Mouse (Mus musculus): ENCODE measurements around the gene Ppp1r27.
"Not testable (repeated sequence)": the region's sequence is repeated elsewhere in the genome, so short reads cannot be mapped to it uniquely, and the experiment has no call there.

Ppp1r27 gene

DNA sequence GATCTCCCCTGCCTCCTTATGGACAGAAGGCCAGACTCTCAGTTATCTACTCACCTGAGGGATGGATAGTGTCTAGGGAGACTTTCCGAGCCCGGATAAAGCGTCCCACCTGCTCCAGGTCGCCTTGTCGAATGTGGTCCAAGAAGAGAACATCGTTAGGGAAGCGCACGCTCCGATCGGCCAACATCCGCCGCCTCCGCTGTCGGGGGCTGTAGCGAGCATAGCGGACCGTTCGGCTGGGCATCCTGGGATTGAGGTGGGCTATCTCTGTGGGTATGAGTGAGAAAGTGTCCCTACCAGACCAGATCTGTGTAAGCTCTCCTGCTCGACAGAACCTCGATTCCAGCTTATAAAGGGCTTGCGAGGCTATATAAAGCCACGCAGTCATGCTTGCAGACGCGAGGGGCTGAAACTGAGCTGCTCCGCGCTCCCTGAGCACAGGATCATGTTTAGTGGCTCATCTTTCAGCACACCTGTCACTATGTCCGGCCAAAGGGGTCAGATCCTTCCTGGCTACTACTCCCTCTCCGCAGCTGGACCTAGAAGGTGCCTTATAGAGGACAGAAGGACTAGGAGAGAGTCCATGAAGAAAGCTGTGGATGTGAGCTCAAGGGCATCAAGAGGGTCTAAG lies at the start of gene Ppp1r27:
Ppp1r27 (minus strand) TSS at position 323 of the 631 bp plus-strand sequence.
- DNase-seq (ENCODE audit: low read depth, low spot score): no peak

GRCm38 (mm10) chr11:120600716-120601115 lies 49.8 kb upstream of the Ppp1r27 start:
- no peak for DNase-seq (ENCODE audit: low read depth, low spot score)

DNA sequence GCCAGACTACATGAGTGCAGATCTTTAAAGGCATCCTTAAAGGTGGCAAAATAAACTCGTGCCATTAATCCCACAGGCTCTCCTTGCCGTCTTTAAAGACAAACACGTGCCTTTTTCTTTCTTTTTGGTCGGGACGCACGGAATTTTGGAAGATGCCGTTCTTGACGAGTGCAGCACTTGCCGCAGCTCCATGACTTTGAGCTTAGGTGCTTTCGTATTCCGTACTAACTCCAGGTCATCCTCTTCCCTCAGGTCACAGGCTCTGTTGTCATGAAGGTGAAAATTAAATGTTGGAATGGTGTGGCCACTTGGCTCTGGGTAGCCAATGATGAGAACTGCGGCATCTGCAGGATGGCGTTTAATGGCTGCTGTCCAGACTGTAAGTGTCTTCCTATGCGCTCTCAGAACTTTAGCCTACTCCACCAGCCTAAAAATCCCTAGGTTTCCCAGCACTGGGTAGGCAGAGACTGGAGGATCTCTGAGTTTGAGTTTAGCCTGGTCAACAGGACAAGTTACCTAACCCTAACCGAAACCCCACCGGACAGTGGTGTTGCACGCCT lies 48.1 kb upstream of the Ppp1r27 start:
- peak; percentile 18 for DNase-seq (ENCODE audit: low read depth, low spot score)

DNA sequence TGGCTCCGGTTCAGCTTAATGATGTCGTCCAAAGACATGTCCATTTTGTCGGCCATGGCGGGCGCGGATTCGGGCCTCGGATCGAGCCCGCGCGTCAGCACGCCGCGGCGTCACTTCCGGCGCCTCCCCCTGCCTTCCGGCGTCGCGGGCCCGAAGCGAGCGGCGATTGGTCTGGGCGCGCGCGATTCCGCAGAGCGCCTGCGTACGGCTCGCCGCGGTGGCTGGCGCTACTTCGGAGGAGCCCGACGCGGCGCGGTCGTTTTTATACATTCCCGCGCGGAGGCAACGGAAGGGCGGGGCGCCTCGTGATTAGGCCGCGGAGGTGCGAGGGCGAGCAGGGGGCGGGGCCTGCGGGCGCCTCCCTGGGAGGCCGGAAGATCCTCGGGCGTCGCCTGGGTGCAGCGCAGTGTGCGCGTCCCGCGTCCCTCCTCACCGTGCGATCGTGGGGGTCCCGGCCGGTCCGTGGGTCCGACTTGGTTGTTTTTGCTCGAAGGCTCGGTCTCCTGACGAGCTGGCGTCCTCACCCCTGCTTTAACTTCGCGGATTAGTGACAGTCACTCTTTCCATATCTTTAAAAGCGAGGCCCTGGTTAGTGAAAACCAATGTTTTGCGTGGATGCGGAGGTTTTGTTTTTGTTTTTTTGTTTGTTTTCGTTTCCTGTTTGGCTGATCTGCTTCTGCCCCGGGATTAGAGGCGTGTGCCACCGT lies 47.5 kb upstream of the Ppp1r27 start, which contains the start of the genes Alyref and Anapc11:
Alyref (minus strand) TSS at position 83 of the 707 bp plus-strand sequence.
Anapc11 (plus strand) TSS at position 139 of the 707 bp plus-strand sequence.
- DNase-seq (ENCODE audit: low read depth, low spot score): peak; percentile 92

DNA sequence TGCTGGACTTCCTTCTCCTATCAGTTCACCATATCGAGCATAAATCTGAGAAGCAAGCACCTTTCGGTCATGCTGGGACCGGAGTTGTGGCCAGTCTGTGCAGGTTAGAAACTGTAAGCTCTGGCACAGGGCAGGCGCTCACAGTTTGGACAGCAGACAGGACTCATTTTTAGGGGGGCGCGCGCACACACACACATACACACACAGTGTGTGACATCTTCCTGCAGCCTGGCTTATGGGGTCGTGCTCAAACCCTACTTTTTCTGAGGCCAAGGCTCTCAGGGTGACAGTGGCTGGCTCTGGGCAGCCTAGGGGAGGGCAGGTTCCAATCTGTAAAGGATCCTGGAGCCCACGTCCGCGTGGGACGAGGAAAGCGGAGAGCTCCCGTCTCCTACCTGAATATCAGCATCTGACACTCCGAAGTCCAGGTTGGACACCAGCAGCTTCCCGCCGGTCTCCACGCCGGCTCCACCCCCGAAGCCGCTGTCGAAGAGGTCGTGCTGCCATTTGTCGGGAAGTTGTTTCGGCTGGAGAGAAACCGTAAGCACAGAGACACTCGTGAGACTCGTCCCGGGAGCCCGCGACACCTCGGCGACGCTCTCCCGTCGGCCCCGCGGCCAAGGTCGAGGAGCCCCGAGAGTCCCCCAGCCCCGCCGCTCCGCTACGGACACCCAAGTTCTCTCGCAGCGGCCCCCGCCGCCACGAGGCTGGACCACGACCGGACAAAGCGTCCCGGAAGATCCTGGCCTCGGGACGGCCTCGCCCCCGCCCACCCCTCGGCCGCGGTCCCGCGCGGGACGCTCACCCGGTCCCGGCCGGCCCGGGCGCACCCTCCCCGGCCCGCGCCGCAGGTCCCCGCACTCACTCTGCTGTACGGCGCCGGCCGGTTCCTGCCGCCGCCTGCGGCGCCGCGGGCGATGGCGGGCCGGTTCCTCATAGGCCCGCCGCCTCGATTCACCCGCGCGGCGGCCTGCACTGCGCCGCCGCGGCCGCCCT lies 46.6 kb upstream of the Ppp1r27 start:
- DNase-seq (ENCODE audit: low read depth, low spot score): peak; percentile 41

- no peak for DNase-seq (ENCODE audit: low read depth, low spot score)
Measured at GRCm38 (mm10) chr11:120588531-120588930, 37.6 kb upstream of the Ppp1r27 start.

DNA sequence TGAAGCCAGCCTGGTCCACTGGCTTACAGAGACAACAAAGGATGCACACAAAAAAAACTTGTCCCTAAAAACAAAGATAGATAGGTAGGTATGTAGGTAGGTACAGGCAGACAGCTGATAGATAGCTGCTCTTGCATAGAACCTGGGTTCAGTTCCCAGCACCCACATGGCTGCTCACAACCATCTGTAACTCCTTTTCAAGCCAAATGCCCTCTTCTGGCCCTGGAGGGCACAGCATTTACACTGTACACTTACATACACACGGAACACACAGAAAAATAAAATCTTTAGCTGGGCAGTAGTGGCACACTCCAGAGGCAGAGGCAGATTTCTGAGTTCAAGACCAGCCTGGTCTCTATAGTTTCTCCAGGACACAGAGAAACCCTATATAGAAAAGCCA lies 33.0 kb upstream of the Ppp1r27 start:
- DNase-seq (ENCODE audit: low read depth, low spot score): no peak

- not testable (repeated sequence) for DNase-seq (ENCODE audit: low read depth, low spot score)
Measured at GRCm38 (mm10) chr11:120582982-120583293, 32.0 kb upstream of the Ppp1r27 start.

DNA sequence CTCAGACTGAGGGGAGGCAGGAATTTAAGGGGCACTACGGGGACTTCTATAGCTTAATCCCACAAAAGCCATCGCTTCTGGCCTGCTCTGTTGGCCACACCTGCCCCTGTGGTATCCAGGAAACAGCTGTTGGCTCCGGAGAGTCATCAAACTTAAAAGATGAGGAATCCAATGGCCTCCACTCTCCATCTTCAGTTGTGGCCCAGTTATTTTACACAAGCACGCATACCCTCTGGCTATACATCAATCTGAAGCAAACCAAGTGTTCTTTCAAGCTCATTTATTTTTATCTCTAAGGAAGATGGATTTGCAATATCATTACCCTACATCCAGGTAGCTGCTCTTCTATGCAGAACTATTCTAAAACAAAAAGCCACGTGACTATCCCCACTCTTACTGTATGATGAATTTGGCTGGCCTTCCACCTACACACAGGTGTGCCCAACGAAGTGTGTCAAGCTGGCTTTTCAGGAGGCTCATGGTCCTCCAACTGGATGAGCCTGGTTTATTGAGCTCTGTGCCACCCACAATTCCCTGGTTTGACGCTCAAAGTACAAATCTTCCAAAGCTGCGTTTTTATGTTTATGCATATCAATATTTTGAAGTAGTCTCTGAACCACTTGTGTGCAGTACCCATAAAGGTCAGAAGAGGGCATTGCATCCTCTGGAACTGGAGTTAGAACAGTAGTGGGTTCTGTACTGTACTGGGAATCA lies 31.5 kb upstream of the Ppp1r27 start:
- peak; percentile 67 for DNase-seq (ENCODE audit: low read depth, low spot score)

GRCm38 (mm10) chr11:120581490-120582267 lies 30.7 kb upstream of the Ppp1r27 start, which contains the start of gene Arhgdia:
Gene Arhgdia, minus strand, starts transcription at chr11:120581624.
- DNase-seq (ENCODE audit: low read depth, low spot score): peak; percentile 74

GRCm38 (mm10) chr11:120580871-120581331 lies 30.0 kb upstream of the Ppp1r27 start:
- DNase-seq (ENCODE audit: low read depth, low spot score): peak; percentile 50

DNA sequence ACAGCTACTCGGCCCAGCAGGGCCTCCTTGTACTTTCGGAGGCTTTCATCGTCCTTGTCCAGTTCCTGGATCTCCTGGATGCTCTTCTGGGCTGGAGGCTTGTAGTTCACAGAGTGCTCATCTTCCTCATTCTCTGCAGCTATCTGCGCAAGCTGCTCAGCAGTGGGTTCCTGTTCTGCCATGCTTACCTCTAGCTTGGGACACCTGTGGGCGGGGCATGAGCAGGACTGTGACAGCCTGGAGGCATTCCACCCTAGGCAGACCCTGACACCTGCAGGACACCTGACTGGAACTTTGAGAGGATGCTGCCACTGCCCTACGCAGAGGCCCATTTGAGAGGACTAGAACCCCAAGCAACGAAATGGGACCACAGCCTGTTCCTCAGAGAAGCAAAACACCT lies 29.3 kb upstream of the Ppp1r27 start:
- DNase-seq (ENCODE audit: low read depth, low spot score): no peak

GRCm38 (mm10) chr11:120579316-120580107 lies 28.6 kb upstream of the Ppp1r27 start:
- peak; percentile 82 for DNase-seq (ENCODE audit: low read depth, low spot score)

GRCm38 (mm10) chr11:120578694-120579243 lies 27.8 kb upstream of the Ppp1r27 start:
- no peak for DNase-seq (ENCODE audit: low read depth, low spot score)

- no peak for DNase-seq (ENCODE audit: low read depth, low spot score)
Measured at GRCm38 (mm10) chr11:120578024-120578693, 27.2 kb upstream of the Ppp1r27 start.

DNA sequence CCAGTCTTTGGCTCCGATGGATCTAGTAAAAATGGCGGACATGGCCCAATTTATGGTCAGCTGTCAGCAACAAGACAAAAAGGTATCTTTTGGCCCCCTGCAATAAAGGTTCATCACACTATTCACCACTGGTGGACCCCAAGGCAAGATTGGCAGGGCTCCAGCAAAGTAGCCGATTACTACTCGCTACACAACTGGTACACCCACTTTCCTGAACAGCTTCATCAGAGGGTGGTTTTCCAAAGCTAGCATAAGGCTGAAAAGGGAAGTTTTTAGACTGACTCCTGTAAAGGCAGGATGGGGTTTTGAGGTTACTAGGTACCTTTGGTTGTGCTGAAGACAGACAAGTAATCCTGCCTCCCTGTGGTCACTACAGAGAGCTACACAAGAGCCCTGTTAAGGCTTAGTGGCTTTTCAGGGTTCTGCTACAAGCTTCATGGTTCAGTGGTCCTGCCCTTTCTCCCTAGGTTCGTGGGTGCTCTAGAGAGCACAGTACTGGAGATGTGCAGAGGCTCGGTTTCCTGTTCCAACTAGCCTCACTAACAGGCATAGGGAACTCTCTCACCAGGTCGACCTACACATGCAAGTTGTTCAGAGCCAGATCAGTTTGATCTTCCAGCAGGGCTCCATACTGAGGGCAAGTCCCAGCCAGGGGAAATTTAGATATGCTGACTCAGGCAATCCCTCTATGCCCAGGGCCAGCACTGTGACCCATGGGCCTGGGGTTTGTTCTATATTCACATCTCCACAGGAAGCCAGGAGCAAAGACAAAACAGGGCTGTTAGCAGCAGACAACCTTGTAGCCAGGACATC lies 26.5 kb upstream of the Ppp1r27 start:
- peak; percentile 68 for DNase-seq (ENCODE audit: low read depth, low spot score)

DNA sequence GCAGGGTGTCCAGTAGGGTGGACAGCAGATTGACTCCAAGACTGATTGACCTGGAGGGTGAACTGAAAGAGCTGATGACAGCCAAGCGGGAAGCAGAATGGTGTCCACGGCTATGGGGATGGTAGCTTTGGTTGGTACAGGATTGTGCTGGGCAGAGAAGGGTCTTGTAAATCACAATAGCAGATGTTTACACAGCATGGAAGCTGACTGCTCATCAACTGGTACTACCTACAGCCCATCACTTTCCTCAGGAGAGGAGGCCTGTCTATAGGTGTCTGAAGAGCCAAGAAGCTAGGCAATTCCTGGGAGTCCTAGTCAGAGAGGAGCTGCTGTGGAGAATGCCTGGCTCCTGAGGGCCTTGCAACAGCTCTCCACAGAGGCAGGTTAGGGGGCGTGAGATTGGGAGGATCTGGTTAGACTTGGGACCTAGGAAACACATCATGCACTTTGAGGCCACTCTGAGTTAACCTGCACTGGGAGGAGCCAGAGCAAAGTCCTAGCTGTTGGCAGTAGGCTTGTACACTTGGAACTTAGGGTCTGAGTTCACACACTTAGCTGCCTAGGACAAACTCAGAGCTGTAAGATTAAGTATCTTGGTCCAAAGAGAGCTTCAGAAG lies 25.5 kb upstream of the Ppp1r27 start:
- DNase-seq (ENCODE audit: low read depth, low spot score): no peak

All from 3T3-L1 (cell line).